Mouse (Mus musculus) granulocyte monocyte progenitor cell, adult 5-6 weeks (primary cell): ENCODE measurements around the gene Cemip2. TPM values are rescaled to one million over a fixed set of nuclear protein-coding genes. Genes with fewer than 3 reads are reported as not detected.

Experiments used
- ATAC-seq: replicated peaks from 2 replicates; pipeline ENCODE4 v1.8.0; 2016; ENCODE audit warnings: mild to moderate bottlenecking, moderate TSS enrichment, inconsistent platforms; ENCODE audit not compliant: poor library complexity, severe bottlenecking
- total RNA-seq, 2 experiments: library from RNA; stranded (forward) in 1 of 2; stranded (reverse) in 1 of 2; fragments of 200-712, 200-1000 nt in 1 of 2; fragments of >200 nt in 1 of 2; fragmentation: Nextera tagmentation in 1 of 2; gene quantifications; 2 replicates each; pipeline ENCODE4 v1.2.3; 2014 to 2017

The Cemip2 gene
- total RNA-seq, 2 experiments from 2014 or later: 13.9 to 24.0 TPM

GRCm38 (mm10) chr19:21777171-21777731 lies 891 bp upstream of the Cemip2 start:
- peak; percentile 66 for ATAC-seq

GRCm38 (mm10) chr19:21779106-21779505 lies 964 bp downstream of the Cemip2 start:
- ATAC-seq: no peak

- ATAC-seq: no peak
These were observed 2.5 kb downstream of the Cemip2 start for GRCm38 (mm10) chr19:21780663-21781062.

GRCm38 (mm10) chr19:21781066-21781786 lies 3.1 kb downstream of the Cemip2 start:
- ATAC-seq: no peak

- ATAC-seq: no peak
These were observed 3.8 kb downstream of the Cemip2 start for GRCm38 (mm10) chr19:21781787-21782432.

- no peak for ATAC-seq
These were observed 5.6 kb downstream of the Cemip2 start for GRCm38 (mm10) chr19:21783717-21784116.

- ATAC-seq: peak; percentile 64
These were observed 6.4 kb downstream of the Cemip2 start for GRCm38 (mm10) chr19:21784331-21785131.

- ATAC-seq: peak; percentile 45
These were observed 7.0 kb downstream of the Cemip2 start for GRCm38 (mm10) chr19:21785132-21785528.

- ATAC-seq: peak; percentile 59
These were observed 8.9 kb downstream of the Cemip2 start for GRCm38 (mm10) chr19:21787004-21787480.

GRCm38 (mm10) chr19:21788999-21789398 lies 10.9 kb downstream of the Cemip2 start:
- ATAC-seq: no peak

GRCm38 (mm10) chr19:21789676-21790075 lies 11.5 kb downstream of the Cemip2 start:
- ATAC-seq: no peak

- no peak for ATAC-seq
These were observed 13.2 kb downstream of the Cemip2 start for GRCm38 (mm10) chr19:21791386-21791785.

- ATAC-seq: no peak
These were observed 13.7 kb downstream of the Cemip2 start for GRCm38 (mm10) chr19:21791826-21792225.

- no peak for ATAC-seq
These were observed 14.5 kb downstream of the Cemip2 start for GRCm38 (mm10) chr19:21792587-21793175.

- ATAC-seq: no peak
These were observed 16.4 kb downstream of the Cemip2 start for GRCm38 (mm10) chr19:21794569-21794968.

- peak; percentile 95 for ATAC-seq
These were observed 18.2 kb downstream of the Cemip2 start for GRCm38 (mm10) chr19:21796333-21796732.

GRCm38 (mm10) chr19:21798700-21799099 lies 20.6 kb downstream of the Cemip2 start:
- no peak for ATAC-seq

- ATAC-seq: no peak
These were observed 21.6 kb downstream of the Cemip2 start for GRCm38 (mm10) chr19:21799410-21800373.

- ATAC-seq: no peak
These were observed 26.3 kb downstream of the Cemip2 start for GRCm38 (mm10) chr19:21804488-21804887.
